Mouse (Mus musculus) megakaryocyte, embryonic 14.5 days (primary cell): Measurements from ENCODE around the gene Pigb.

Experiments
- FLI1 ChIP-seq: IDR thresholded peaks from 2 replicates; pipeline ENCODE4 v1.6.1; 2012; ENCODE audit warnings: low read length, inconsistent platforms, mixed read lengths
- GATA1 ChIP-seq: IDR thresholded peaks from 3 replicates; pipeline ENCODE4 v1.6.1; 2012; ENCODE audit warnings: mixed read lengths, low read length, inconsistent platforms, borderline replicate concordance

GRCm38 (mm10) chr9:72975242-72975641, 64.9 kb downstream of the Pigb start:
- TF ChIP-seq FLI1: no peak
- TF ChIP-seq GATA1: no peak
